Mouse (Mus musculus): ENCODE data around the gene Mia. TPM values are rescaled to one million over a fixed set of nuclear protein-coding genes. Genes with fewer than 3 reads are reported as not detected.

The Mia gene
- total RNA-seq, 2 experiments from 2014 or later, result 0.57 to 0.69 TPM

Small RNAs within 50 kb of the gene (microRNA-seq; reads per million reads assigned to microRNA genes)
- 0 reads per million in 2 experiments for gene Mir1191
- gene Mir3101, result 0 reads per million in 2 experiments

Other genes starting within 250 kb of the Mia start
- not detected for gene Cyp2a22, start 241.8 kb downstream of the Mia start, total RNA-seq (2021)
- not detected for gene Cyp2a12, start 152.1 kb downstream of the Mia start, total RNA-seq (2021)
- gene Cyp2f2, start 61.2 kb downstream of the Mia start, total RNA-seq (2021), result under 1 TPM; 0.67 to 0.89 TPM
- not detected for gene Cyp2t4, start 27.4 kb downstream of the Mia start, total RNA-seq (2021)
- gene Egln2, start 14.4 kb downstream of the Mia start, total RNA-seq (2021), result 100 to 1,000 TPM in 1 of 2 experiments, 10 to 100 TPM in 1; 99.1 to 112 TPM
- gene Rab4b, start 2.3 kb downstream of the Mia start, total RNA-seq (2021), result 1 to 10 TPM; 8.5 to 9.3 TPM
- gene Gm21983, start 71 bp downstream of the Mia start, total RNA-seq (2021), result not detected
- gene BC024978, start 14.6 kb upstream of the Mia start, total RNA-seq (2021), result 10 to 100 TPM; 11.6 to 18.1 TPM
- gene Snrpa, start 15.1 kb upstream of the Mia start, total RNA-seq (2021), result 10 to 100 TPM; 29.9 to 32.9 TPM
- gene Itpkc, start 47.5 kb upstream of the Mia start, total RNA-seq (2021), result 1 to 10 TPM; 3.3 to 3.6 TPM
- gene Coq8b, start 51.9 kb upstream of the Mia start, total RNA-seq (2021), result 1 to 10 TPM; 2.5 to 3.1 TPM
- 1 to 10 TPM; 4.4 TPM for gene Numbl, start 77.3 kb upstream of the Mia start, total RNA-seq (2021)
- gene Ltbp4, start 156.5 kb upstream of the Mia start, total RNA-seq (2021), result 10 to 100 TPM; 62.1 to 65.3 TPM
- gene Shkbp1, start 174.9 kb upstream of the Mia start, total RNA-seq (2021), result 1 to 10 TPM; 1.7 to 2.1 TPM
- gene Gm20479, start 176.3 kb upstream of the Mia start, total RNA-seq (2021), result not detected

All from gastrocnemius, postnatal 36 days (tissue).